Mouse (Mus musculus): ENCODE data around the gene Fkbp4.

Fkbp4 gene

DNA sequence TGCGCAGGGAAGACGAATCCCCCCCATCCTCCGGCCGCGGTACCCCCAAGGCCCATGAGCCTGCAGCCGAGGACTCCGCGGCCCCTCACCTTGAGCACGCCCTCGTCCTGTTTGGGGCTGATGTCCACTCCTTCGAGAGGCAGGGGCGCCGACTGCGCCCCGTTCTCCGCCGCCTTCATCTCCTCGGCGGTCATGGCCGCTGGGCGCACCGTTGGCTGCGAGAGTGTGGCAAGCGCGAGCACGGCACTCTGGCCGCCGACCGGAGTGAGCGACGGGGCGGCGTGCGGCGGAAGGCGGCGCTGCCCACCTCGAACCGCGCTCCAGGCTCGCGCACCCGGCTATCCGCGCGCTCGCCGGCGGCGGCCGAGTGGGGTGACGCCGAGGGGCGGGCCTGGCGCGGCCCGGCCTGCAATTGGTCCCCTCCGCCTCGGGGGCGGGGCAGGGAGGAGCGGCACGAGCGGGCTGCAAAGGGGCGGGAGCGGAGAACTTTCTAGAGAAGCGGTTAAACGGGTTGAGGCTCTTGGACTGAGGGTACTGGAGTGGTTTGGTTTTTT, at the start of gene Fkbp4:
Fkbp4 (minus strand) TSS at position 361 of the 554 bp plus-strand sequence.
- DNase-seq (ENCODE audit: extremely low spot score, low read depth, low spot score) = peak; percentile 57

DNA sequence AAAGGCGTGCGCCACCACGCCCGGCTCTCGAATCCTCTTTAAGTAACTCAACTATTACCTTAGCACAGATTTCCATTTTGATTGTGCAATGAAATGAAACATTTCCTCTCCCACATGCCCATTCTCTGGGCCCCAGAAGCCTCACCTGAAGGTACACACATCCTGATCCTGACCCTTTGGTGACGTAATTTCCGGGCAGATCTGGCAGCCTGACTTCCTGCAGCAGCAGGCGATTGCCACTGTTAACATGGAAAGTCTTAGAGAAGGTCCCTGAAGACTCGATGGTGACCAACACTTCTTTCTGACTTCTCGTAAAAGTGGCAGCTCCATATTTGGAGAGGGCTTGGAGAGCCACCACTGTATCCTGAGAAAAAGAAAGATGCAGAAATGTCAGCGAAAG, 49.3 kb upstream of the Fkbp4 start:
- DNase-seq (ENCODE audit: extremely low spot score, low read depth, low spot score) = no peak

DNA sequence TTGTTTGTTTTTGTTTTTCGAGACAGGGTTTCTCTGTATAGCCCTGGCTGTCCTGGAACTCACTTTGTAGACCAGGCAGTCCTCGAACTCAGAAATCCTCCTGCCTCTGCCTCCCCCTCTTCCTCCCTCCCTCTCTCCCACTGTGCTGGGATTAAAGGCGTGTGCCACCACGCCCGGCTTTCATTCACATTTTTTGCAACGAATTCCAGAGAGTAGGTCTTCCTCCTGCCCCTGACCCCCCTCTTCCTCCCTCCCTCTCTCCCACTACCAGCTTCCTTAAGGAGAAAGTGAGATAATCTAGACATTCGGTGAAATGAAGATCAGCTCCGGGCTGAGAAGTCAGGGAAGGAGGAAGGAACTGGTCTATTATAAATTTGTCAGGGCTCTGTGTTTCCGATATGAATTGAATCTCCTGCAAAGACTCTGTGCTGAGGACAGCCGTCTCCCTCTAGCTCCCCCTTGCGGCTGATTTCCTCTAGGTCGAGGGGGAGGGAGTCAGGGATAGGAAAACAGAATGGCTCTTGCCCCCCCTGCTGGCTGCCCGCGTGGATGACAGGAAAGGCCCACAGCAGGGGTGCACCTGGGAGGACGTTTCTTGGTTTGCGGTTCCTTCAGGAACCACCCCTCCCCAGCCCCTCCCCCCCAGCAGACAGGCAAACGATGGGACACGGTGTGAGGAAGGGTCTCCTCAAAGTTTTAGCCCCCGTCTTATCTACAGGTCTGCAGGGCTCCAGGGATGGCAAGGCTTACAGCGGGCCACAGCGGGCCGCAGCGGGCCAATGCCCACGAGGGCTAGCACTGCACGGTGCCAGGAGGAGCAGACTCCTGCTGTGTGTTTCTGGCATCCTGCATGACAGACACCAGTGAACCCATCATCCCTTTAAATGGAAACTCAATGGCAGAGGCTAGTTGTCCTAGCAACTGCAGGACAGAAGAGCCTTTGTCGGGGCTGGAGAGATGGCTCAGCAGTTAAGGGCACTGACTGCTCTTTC, 41.3 kb upstream of the Fkbp4 start:
- DNase-seq (ENCODE audit: extremely low spot score, low read depth, low spot score) = peak; percentile 79

DNA sequence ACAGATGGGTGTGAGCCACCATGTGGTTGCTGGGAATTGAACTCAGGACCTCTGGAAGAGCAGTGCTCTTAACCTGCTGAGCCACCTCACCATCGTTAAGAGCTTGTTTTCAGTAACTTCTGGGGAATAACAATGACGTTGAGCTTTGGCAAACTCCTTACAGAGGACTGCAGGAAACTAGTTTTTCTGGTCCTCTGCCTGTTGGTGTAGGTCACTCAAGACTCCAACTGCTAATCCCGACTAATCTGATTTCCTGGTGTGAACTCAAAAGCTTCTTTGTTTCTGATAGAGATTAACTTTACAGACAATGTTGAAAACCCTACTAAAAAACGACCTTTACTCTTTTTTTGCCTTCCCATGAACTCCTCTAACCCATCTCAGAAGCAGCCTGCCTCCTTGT, 39.0 kb upstream of the Fkbp4 start:
- DNase-seq (ENCODE audit: extremely low spot score, low read depth, low spot score) = no peak

DNA sequence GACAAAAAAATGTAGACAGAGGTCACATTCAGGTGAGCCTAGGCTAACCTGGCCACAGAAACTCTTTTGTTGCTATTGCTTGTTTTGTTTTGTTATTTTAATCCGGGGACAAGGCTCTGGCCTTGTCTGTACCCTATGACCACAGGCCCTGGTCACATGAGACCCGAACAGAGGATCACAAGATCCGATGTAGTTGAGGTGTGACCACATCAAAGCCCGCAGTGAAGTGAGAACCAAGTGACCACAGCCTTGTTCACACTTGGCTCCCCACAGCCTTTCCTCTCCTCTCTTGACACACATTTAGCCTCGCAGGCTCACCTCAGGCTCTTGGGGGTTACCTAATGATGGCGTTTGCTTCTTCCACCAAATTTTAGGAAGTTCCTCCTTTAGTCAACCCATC, 35.6 kb upstream of the Fkbp4 start:
- DNase-seq (ENCODE audit: extremely low spot score, low read depth, low spot score) = no peak

DNA sequence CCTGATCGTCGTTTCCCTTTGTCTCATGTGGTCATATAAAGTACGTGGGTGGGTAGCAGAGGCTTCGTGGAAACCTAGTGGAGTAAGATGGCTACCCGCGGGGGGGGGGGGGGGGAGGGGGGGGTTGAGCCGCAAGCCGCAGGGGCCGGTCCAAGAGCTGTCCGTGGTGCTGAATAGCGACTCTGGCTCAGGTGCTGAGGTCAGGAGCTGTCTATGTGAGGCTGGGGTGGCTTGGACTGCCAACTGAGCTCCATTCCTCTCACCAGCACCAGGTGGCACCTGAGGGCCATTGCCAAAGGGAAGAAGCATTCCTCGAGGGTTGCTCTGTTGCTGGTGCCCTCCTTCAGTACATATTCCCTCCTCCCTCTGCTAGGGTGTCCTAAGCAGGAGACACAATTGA, 31.0 kb upstream of the Fkbp4 start:
- DNase-seq (ENCODE audit: extremely low spot score, low read depth, low spot score) = no peak

DNA sequence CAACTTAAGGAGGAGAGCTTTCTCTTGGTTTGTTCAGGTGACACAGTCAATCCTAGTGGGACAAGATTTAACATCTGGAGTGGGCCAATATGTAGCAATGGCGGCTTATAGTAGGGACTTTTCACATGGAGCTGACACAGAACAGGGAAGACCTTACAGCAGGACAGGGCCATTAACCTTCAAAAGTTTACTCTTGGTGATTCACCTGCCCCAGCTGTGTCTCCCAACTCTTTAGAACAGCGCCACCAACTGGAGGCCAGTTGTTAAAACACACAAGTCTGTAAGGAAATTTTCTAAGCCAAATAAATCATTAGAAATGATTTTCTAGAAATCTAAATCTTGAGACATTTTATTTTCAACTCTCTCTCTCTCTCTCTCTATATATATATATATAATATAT, 28.8 kb upstream of the Fkbp4 start:
- no peak for DNase-seq (ENCODE audit: extremely low spot score, low read depth, low spot score)

DNA sequence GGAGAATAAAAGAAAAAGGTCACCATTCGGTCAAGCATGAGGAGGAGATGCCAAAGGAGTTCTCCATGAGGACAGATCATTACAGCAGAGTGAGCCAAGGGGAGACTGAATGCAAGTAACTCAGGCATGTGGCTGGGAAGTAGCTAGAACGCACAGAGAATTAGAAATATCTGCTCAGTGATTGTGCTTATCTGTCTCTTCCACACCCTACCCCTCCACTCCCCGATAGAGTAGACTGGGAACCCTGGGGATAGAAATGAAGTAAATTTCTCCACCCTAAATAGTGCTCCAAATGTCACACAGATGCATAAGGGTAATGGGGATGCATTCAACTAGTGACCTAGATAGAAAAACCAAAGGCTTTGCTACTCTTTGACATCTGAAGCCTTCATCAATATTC, 28.1 kb upstream of the Fkbp4 start:
- DNase-seq (ENCODE audit: extremely low spot score, low read depth, low spot score) = no peak

DNA sequence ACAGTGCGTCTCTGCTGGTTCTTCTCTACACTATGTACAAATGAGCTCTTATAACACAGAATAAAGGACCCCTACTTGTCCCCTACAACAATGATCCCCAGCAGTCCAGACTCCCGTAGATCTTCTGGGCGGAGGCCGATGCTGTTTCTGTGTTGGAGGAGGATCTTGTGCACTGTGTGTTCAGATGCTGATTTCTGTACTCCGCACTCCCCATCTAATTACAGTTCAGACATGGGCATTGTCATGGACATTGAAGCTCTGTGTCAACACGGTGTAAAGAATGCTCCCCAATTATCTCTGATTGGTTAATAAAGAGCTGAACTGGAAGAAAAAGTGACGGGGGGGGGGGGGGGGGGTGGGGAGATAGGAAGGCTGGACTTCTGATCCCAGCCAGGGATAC, 27.6 kb upstream of the Fkbp4 start:
- no peak for DNase-seq (ENCODE audit: extremely low spot score, low read depth, low spot score)

DNA sequence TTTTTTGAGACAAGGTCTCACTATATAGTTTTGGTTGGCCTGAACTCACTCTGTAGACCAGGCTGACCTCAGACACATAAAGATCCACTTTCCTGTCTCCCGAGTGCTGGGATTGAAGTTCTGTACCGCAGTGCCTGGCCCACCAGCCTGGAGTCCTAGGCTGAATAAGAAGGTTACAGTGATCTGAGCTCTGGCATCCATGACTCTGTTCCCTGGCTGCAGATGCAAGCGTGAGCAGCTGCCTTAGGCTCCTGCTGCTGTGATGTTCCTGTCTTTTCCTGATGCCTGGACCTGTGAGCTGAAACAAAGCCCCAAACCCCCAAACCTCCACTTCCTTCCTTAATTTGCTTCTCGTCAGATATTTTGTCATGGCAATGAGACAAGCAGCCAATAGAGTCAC, 26.5 kb upstream of the Fkbp4 start:
- no peak for DNase-seq (ENCODE audit: extremely low spot score, low read depth, low spot score)

DNA sequence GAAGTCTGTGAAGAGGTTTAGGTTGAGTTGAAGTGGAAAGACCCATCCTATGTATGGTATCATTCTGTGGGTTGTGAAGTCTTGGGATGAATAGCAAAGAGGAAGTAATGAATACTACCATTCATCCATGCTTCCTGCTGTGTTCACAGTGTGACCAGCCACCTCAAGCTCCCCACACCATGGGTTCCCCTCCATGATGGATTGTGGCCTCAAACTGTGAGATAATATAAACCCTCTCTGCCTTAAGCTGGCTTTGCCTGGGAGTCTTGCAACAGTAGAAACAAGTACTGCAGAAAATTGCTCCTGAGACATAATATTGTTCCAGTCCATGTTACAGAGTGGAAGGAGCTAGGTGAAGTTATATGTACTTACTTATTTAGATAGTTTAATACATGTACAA, 23.1 kb upstream of the Fkbp4 start:
- no peak for DNase-seq (ENCODE audit: extremely low spot score, low read depth, low spot score)

DNA sequence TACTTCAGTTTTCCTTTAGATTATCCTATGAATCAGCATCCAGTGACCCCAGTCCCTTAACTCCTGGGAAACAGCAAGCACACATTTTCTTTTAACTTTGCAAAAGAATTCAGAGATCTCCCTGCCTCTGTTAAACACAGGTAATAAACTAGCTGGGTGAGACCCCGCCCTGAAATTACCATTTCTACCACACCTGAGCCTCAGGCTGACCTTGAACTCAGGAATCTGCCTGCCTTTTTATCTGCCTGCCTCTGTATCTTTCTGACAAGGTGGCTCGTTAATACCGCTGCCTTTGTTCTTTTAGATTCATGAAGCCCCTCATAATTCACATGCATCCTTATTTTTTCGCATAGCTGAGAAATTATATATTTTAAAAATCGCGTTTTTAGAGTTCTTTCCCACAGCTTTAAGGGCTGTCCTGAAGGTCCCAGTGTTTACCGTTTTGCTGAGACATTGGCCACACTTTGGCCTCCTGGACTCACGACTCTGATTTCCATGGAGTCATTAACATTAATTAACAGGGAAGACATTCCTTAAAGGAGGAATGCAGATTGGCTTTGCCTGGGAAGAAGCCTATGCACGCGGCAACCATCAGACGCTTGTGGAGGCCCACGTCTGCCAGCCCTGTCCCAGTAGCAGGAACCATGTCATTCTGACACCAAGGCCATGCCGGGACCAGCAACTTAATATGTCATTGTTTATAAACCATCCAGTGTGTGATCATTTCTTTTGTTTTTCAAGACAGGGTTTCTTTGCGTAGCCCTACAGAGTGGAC, 22.4 kb upstream of the Fkbp4 start:
- no peak for DNase-seq (ENCODE audit: extremely low spot score, low read depth, low spot score)

DNA sequence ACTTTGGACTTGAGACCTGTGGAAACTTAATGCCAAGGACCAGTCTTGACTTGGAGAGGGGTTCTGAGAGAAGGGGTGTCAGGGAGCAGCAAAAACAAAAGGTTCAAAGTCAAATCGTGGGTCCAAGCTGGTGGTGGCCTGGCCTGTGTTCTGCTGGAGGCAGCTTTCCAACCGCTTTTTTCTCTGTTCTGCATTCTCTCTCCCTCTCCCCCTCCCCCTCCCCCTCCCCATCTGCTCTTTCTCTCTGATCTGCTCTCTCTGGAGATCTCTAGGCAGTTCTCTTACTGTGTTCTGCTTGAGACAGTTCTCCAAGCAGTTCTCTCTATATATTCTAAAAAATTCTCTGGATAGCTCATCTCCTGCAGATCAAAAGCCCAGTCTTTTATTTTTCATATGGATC, 21.8 kb upstream of the Fkbp4 start:
- no peak for DNase-seq (ENCODE audit: extremely low spot score, low read depth, low spot score)

DNA sequence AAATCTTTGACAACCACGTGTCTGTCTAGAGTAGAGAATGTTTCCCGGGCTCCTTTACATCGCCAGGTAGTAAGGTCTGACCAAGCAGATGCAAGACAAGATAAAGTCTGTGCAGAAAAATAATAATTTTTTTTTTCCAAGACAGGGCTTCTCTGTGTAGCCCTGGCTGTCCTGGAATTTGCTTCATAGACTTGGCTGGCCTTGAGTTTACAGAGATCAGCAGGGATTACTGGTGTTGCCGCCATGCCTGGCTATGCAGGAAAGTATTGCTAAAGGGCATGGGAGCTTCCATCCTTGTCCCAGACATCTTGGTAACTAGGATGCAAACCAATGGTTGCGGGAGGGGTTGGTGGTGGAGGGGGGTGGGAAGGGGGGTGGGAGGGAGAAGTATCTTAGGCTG, 18.7 kb upstream of the Fkbp4 start:
- DNase-seq (ENCODE audit: extremely low spot score, low read depth, low spot score) = no peak

DNA sequence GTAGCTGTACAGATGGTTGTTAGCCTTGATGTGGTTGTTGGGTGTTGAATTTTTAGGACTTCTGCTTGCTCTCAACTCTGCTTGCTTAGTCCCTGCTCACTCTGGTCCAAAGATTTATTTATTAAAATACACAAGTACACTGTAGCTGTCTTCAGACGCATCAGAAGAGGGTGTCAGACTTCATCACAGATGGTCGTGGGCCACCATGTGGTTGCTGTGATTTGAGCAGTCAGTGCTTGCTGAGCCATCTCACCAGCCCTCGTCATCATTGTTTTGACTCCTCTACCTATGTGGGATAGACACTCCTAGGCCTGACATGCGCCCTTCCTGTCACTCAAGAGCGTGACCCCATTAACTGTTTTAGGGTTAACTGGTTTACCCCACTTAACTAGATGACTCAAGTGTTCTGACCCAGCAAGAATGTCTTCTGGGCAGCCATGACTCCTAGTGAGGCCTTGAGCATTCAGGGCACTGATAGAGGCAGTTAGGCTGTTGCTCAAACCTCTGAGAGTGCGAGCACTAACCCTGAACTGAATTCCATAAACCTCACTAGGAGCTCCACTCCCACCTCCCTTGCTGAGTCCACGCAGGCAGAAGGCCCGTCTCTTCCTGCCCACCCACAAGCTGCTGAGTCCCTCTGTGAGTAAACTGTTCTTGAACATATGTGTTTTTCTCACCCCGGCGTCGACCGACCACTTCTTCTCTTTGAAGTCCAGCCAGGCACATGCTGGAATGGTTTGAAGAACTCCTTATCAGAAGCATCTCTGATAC, 17.5 kb upstream of the Fkbp4 start:
- no peak for DNase-seq (ENCODE audit: extremely low spot score, low read depth, low spot score)

DNA sequence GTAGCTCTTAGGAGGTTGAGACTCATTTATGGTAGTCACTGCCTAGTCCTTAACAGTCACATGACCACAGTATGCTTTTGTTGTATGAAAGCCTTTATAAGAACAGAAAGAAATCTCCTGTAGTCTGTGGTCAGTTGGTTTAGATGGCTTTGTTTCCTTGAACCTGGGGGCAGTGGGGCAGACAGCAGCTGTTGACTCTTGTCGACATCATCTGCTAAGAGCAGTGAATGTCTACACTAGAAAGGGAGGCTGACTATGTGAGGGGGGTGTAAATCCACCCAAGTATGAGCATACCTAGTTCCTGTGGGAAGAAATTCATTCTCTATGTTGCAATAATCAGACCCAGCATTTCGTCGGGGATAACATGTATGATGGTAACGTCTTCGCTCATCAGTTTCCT, 8.6 kb upstream of the Fkbp4 start:
- no peak for DNase-seq (ENCODE audit: extremely low spot score, low read depth, low spot score)

DNA sequence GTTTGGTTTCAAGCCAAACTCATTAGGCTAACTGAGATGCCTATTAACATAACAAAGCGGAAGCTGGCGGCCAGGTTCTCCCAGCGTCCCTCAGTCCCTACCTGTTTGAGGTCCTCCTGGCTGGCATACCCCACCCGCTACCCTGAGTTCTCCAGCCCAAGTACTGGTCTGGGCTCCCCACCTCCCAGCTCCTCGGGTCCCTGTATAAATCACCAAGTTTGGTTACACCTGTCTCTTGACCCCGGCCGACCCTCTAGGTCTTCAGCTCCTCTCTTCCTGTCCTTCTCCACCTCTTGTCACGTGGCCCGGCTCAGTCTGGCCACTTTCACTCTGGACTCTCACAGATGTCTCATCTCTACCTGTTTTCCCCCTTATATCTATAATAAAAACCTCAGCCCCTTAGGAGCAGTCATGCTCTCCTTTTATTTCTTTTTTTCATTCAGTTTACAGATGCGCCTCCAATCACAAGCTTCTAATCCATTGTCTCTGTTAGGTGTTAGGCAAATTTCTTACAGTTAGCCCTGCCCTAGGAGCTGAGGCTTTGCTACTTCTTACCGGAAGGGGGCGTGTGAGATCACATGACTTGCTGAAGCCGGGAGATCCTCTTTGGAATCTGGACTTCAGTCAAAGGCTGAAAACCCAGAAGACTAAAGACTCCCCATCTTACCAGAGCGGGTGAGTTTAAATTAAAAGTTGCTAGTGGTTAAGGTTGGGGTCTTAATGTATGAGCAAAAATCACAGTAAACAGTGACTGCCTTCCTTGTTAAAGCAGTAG, 7.5 kb upstream of the Fkbp4 start:
- DNase-seq (ENCODE audit: extremely low spot score, low read depth, low spot score) = no peak

DNA sequence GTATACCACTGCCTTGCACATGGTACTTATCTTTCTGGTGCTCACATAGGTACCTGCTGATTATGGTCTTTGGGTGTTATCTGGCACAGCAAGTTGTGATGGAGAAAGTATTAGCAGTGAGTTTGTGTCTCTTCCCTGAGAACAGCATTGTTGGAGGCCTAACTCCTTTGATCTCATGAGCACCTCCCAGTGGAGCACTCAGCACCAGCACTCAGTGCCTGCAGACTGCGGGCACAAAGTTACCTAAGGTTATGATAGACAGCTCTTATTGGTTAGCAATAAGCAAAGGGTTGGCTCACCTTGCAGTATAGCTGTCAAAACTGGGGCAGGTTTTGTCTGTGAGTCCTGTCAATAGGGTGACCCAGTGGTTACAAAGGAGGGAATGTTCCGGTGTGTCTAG, 1.8 kb upstream of the Fkbp4 start:
- no peak for DNase-seq (ENCODE audit: extremely low spot score, low read depth, low spot score)

DNA sequence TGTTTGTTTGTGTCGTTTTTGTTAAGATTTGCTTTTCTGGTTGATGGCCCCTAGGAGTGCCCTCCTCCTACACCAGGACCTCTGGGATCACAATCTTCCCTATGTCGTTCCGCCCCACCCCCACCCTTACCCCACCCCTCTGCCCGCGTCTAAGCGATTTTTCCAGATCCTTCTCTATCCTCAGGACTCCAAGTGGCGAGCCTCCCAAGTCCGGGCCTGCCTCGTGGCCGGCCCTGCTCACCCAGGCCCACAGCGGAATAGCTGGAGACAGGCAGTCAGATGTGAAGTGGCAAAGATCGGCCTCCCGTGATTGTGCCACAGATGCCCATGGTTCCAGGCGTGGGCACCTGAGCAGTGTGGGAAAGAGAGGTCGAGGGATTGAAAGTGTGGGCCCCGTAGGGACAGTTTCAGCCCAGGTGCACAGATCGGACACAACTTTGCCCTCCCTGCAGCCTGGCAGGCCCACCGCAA, 429 bp upstream of the Fkbp4 start:
- no peak for DNase-seq (ENCODE audit: extremely low spot score, low read depth, low spot score)

DNA sequence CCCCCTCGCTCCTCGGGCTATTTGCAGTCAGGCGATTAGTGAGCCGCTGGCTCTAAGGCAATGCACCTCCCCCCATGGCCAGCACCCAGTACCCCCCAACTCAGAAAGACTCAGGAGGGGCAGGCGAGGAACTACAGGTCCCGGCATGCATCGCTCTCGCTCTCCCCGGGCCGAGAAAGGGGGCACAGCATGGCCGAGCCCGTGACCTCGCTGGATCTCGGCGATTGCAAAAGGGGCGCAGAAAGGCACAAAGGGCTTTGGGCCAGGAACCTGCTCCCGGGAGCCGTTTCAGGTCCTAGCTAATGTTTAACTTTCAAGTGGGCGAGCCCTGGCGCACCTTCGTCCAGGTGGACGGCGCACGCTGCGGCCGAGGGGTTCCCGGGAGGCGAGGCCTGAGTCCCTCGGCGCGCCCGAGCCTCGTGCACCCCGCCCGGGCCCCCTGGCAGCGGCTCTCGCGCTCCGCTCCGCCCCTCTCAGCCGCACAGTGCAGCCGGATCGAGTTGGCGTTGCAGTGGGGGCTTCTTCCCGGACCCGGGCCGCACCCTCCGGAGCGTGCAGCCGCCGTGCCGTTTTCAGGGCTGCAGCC, 653 bp downstream of the Fkbp4 start:
- DNase-seq (ENCODE audit: extremely low spot score, low read depth, low spot score) = no peak

All from hindlimb bud, embryonic 11.5 days (tissue).